Mouse (Mus musculus): Measurements from ENCODE around the gene Usp48.

Gene Usp48

DNA sequence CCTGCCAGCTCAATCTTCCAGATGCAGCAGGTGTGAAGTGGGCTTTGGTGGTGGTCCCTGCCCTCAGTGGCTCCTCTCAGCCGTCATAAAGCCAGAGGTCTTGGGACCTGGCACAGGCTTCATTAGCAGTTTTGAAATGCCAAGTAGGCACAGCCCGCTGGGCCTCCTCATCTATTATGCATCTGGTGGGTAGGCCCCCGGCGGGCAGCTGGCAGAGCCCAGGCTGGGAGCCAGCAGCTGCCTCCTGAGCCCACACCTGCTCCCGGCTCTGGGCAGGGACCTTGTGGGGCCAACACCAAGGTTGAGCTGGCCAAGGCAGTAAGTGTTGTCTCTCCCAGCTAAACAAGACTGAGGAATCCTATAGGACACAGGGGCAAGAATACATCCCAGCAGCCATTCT, 92.7 kb downstream of the Usp48 start:
- no peak for DNase-seq (ENCODE audit: low spot score in 2 of 2)

GRCm38 (mm10) chr4:137687234-137687825, 93.8 kb downstream of the Usp48 start:
- no peak for DNase-seq (ENCODE audit: low spot score in 2 of 2)

DNA sequence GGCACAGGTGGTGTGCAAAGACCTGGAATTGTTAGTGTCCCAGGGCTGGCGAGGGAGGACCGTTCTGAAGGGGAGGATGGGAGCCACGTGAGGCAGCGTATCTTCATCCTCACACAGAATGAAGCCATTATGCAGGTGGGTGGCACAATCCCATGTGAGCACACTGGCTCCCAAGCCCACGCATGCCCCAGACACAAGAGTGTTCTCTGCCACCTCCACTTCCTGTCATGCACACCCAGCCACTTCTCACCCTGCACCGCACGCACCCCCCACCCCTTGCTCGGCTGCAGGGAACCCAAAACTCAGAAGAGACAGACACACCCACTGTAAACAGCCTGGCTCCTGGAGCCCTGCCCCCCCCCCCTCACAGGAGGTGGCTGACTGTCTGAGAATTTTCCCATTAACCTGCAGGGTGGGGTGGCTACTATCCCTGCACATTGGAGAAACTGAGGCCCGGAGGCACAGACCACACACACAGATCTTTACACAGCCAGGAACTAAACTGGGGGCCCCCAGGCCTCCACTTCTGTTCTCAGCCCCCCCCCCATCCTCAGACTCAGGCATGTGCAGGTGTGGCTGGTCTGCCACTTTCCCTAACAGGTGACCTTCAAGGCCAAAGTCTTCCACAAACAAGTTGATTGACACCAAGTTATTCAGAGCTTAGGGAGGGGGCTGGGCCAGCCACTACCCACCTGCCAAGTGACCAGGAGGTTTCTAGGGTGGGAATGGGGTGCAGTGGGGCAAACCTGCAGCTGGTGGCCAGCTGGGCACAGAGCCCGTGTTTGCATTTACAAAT, 98.8 kb downstream of the Usp48 start:
- no peak for DNase-seq (ENCODE audit: low spot score in 2 of 2)

GRCm38 (mm10) chr4:137695300-137695699, 101.7 kb downstream of the Usp48 start:
- DNase-seq (ENCODE audit: low spot score in 2 of 2) = no peak

DNA sequence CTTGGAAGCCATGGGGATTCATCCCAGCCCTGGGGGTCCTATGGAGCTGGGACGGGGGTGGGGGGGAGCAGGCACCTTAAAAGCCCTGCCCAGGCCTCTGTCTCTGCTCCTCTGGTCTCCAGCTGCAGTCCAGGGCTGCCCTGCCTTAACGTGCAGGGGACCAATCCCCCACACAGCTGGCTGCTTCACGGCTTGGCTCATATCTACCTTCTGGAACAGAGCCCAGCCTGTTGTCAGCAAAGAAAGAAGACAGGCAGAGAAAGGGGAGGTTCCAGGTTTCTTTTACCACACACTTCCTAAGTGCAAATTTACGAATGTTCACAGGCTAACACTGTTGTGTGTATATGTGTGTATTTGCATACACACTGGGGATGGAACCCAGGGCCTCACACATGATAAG, 102.3 kb downstream of the Usp48 start:
- DNase-seq (ENCODE audit: low spot score in 2 of 2) = no peak

- no peak for DNase-seq (ENCODE audit: low spot score in 2 of 2)
Observed at GRCm38 (mm10) chr4:137697156-137697885, 103.8 kb downstream of the Usp48 start.

- no peak for DNase-seq (ENCODE audit: low spot score in 2 of 2)
Observed at GRCm38 (mm10) chr4:137698076-137698985, 104.8 kb downstream of the Usp48 start.

DNA sequence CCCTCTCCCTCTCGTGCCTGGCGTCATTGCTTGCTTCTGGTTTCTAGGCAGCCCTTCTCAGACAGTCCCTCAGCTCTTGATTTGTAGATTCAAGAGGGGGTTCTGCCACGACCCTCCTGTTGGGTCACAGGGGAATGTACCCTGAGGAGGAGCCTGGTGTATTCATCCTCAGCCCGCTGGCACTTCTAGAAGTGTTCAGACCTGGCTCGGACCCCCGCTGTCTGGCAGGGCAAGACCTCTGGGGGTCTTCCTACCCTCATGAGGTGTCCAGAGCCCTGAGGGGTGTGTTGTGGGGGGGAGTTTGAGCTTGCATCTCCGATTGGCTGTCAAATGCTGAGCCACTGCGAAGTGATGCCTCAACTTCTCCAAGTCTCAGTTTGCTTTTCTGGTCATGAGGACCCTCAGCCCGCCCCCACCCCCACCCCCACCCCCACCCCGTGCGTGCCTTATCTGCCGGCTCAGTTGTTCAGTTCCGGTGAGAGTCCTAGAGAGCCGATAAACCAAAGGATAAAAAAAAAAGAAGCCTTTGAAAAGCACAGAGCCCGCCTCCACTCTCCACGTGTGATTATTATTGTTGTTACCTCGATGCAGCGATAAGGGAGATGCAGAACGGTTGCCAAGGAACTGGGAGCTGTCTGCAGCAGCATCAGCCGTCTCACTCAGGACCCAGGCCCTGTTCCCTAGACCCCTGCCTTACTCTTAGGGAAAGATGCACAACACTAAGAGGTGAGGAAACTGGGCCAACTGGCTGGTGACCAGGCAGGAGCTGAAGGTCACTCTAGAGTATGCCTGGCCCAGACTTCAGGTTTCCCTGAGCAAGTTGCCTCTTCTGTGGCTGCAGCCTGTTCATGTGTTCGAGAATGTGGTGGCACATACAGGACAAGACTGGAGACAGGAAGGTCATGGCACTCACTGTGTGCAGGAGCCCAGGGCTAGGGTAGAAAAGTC, 106.0 kb downstream of the Usp48 start:
- DNase-seq (ENCODE audit: low spot score in 2 of 2) = no peak

DNA sequence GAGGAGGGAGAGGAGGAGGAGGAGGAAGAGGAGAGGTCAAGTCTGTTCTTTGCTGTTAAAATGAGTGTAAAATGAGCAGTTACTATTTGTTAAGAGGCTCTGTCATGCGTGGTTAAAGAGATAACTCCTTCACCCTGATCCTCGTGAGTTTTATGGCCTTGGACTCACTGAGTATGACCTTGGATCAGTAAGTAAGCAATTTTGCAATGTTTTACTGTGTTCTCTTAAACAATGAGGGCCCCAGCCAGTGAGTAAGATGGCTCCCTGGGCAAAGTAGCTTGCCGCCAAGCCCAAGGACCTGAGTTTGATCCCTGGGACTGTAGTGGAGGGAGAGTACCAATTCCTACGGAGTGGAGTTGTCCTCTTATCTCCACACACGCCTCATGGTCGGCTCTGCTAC, 107.4 kb downstream of the Usp48 start:
- no peak for DNase-seq (ENCODE audit: low spot score in 2 of 2)

GRCm38 (mm10) chr4:137703077-137703476, 109.5 kb downstream of the Usp48 start:
- DNase-seq (ENCODE audit: low spot score in 2 of 2) = no peak

GRCm38 (mm10) chr4:137704561-137704960, 111.0 kb downstream of the Usp48 start:
- DNase-seq (ENCODE audit: low spot score in 2 of 2) = no peak

DNA sequence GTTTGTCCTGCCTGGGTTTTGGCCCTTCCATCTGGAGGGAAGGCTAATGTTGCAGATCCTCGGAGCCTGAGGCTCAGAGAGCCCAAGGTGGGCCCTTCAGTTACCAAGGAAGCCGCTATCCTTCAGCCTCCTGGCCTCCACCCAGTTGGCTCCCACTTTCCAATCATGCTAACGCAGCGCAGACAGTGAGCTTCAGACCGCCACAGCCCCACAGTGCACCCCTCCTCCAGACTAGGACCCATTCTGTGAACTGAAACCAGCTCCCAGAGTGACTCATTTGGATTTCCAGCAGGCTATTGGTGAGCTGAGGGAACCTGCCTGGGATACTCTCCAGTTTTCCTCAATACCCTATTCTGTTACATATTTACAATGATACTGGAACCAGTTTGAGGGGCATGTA, 111.8 kb downstream of the Usp48 start:
- DNase-seq (ENCODE audit: low spot score in 2 of 2) = no peak

DNA sequence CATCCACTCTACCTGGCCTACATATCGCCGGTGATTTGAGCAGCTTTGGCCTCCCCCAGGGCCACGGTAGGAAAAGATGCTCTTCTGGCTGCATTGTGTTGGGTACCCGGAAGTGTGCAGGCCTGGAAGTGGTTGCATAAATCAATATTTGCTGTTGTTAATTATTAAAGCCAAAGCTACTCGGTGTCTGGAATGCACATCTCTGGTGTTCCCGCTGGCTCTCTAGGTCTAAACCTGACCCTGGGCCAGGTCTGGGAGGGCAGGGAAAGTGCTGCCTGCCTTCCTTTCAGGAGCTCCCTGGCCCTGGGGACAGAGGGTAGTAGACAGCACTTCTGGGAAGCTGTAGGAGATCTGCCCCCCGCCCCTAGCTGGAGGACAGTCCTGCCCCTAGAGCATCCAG, 113.0 kb downstream of the Usp48 start:
- no peak for DNase-seq (ENCODE audit: low spot score in 2 of 2)

- DNase-seq (ENCODE audit: low spot score in 2 of 2) = peak; percentile 60 to 84
Observed at GRCm38 (mm10) chr4:137707216-137707990, 113.8 kb downstream of the Usp48 start.
